Mouse (Mus musculus): Measurements from ENCODE around the gene Tmbim7.
A peak's percentile ranks its signal among the peaks of the same experiment; 100 is the strongest.

Tmbim7 gene

GRCm38 (mm10) chr5:3666585-3666984 is 15.6 kb downstream of the Tmbim7 start:
- DNase-seq, result no peak

GRCm38 (mm10) chr5:3669938-3670554 is 19.1 kb downstream of the Tmbim7 start:
- no peak for DNase-seq

- DNase-seq, result no peak
Measured at GRCm38 (mm10) chr5:3688298-3688697, 37.3 kb downstream of the Tmbim7 start.

GRCm38 (mm10) chr5:3691283-3691682 is 40.3 kb downstream of the Tmbim7 start:
- no peak for DNase-seq

- no peak for DNase-seq
Measured at GRCm38 (mm10) chr5:3692956-3693355, 42.0 kb downstream of the Tmbim7 start.

GRCm38 (mm10) chr5:3695191-3695590 is 44.2 kb downstream of the Tmbim7 start:
- DNase-seq, result no peak

- no peak for DNase-seq
Measured at GRCm38 (mm10) chr5:3696031-3696430, 45.0 kb downstream of the Tmbim7 start.

GRCm38 (mm10) chr5:3700025-3700424 is 49.0 kb downstream of the Tmbim7 start:
- DNase-seq, result no peak

GRCm38 (mm10) chr5:3702180-3702579 is 51.2 kb downstream of the Tmbim7 start:
- DNase-seq, result no peak

- DNase-seq, result no peak
Measured at GRCm38 (mm10) chr5:3715800-3716199, 64.8 kb downstream of the Tmbim7 start.

- DNase-seq, result no peak
Measured at GRCm38 (mm10) chr5:3719371-3719770, 68.4 kb downstream of the Tmbim7 start.

- no peak for DNase-seq
Measured at GRCm38 (mm10) chr5:3722873-3723272, 71.9 kb downstream of the Tmbim7 start.

- DNase-seq, result no peak
Measured at GRCm38 (mm10) chr5:3723415-3723814, 72.4 kb downstream of the Tmbim7 start.

GRCm38 (mm10) chr5:3725491-3725890 is 74.5 kb downstream of the Tmbim7 start:
- DNase-seq, result no peak

GRCm38 (mm10) chr5:3728820-3729219 is 77.8 kb downstream of the Tmbim7 start:
- DNase-seq, result peak; percentile 34 to 41

Data from kidney, postnatal 25 days (tissue).